Mouse (Mus musculus): ENCODE data around the gene Gm6993. TPM values are rescaled to one million over a fixed set of nuclear protein-coding genes. Genes with fewer than 3 reads are reported as not detected.

Gene Gm6993
- polyA plus RNA-seq (2015; fragmentation: Nextera tagmentation; extraction: Ambion mirVana): not detected in 2 replicates

DNA sequence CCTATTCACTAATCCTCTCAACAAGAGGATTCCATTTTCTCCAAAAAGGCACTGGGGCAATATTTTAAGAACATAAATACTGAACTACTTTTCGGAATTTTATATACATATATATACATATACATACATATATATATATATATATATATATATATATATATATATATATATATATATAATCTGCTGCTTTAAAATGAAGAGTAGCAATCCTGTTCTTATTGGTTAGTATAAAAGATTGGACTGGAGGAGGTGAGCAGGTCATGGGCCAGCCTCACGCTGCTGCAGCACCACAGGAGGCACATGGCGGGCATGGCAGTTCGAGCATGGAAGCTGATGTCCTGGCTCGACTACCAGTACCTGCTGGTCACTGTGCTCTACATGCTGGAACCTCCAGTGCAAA lies at the start of gene Gm6993:
Gene Gm6993 (plus strand): TSS at position 301 of the 400 bp plus-strand sequence.

GRCm38 (mm10) chr12:31265005-31265721 lies 24.6 kb downstream of the Gm6993 start, which contains the start of gene Lamb1:
TSS of gene Lamb1 (plus strand) at chr12:31265234.

Other genes starting within 250 kb of the Gm6993 start
- 1.0 and 1.7 TPM in 2 replicates for gene Fam110c, start 166.9 kb upstream of the Gm6993 start, polyA plus RNA-seq (2015; fragmentation: Nextera tagmentation; extraction: Ambion mirVana)
- gene Lamb1, start 24.5 kb downstream of the Gm6993 start, polyA plus RNA-seq (2015; fragmentation: Nextera tagmentation; extraction: Ambion mirVana): 38.7 and 53.5 TPM in 2 replicates
- gene Dld, start 110.7 kb downstream of the Gm6993 start, polyA plus RNA-seq (2015; fragmentation: Nextera tagmentation; extraction: Ambion mirVana): 178 and 245 TPM in 2 replicates
- 0.14 and 0.58 TPM in 2 replicates for gene Slc26a3, start 150.1 kb downstream of the Gm6993 start, polyA plus RNA-seq (2015; fragmentation: Nextera tagmentation; extraction: Ambion mirVana)

Measured in adrenal gland, postnatal 0 days (tissue).